Mouse (Mus musculus) adrenal gland, postnatal 14 days (tissue): ENCODE data around the gene Pon1. TPM values are rescaled to one million over a fixed set of nuclear protein-coding genes. Genes with fewer than 3 reads are reported as not detected.

Experiments used
- DNase-seq: peaks from one replicate; pipeline ENCODE4 v3.0.0; 2021; ENCODE audit warnings: mixed read lengths
- total RNA-seq: library from RNA; stranded (reverse); gene quantifications from 2 replicates; pipeline ENCODE4 v1.2.3, GENCODE M21; 2021

Gene Pon1
- total RNA-seq, 1 experiment from 2014 or later, result 95.2 TPM

GRCm38 (mm10) chr6:5134986-5135385 lies 58.8 kb downstream of the Pon1 start:
- no peak for DNase-seq

- no peak for DNase-seq
These were observed 64.2 kb downstream of the Pon1 start for GRCm38 (mm10) chr6:5129364-5130093.

GRCm38 (mm10) chr6:5120229-5120628 lies 73.5 kb downstream of the Pon1 start:
- no peak for DNase-seq

GRCm38 (mm10) chr6:5119181-5119910 lies 74.4 kb downstream of the Pon1 start:
- no peak for DNase-seq

Other genes starting within 250 kb of the Pon1 start
- gene Pon3, start 62.3 kb upstream of the Pon1 start, total RNA-seq, result 115 and 118 TPM in 2 replicates
- 28.5 and 29.1 TPM in 2 replicates for gene Pon2, start 104.5 kb upstream of the Pon1 start, total RNA-seq
- 5.3 and 5.7 TPM in 2 replicates for gene Asb4, start 189.4 kb upstream of the Pon1 start, total RNA-seq